18 mouse cellular contexts compared by ENCODE assay signal in genomic region chr11:81039976-81040375, GRCm38 (mm10).
DNase-seq lines count a peak whose midpoint lies in the region; ATAC-seq lines count a peak whose summit lies in the region.
"Had no signal": no experiment of that assay in that cellular context is flagged by ENCODE, and none has a peak within 500 bp of the region (broad histone marks: within the 10 kb centered on the region; RNA-seq: fewer than 3 reads in every experiment).

No protein-coding gene starts in this region.

- ATAC-seq in cerebellum, adult (ENCODE audit: insufficient number of reproducible peaks, low FRiP score, low TSS enrichment), result no peak
- ATAC-seq: forebrain, embryonic 15.5 days; hindbrain, postnatal 0 days; inflammation-experienced regulatory T-cells, adult 6 months; intestine, embryonic 16.5 days had no signal

- DNase-seq in cerebellum, adult 11-12 months, result peak; percentile 22
- peak; percentile 37 to 45 for DNase-seq in cerebellum, postnatal 10 days
- DNase-seq in cerebellum, postnatal 4 days (ENCODE audit: low spot score in 2 of 2), result no peak
- peak; percentile 22 for DNase-seq in retina, postnatal 1 day
- no peak for DNase-seq in retina, embryonic 14.5 days (ENCODE audit: low spot score)
- DNase-seq: adrenal gland, postnatal 10 days; adrenal gland, postnatal 36 days; embryo, embryonic 11 days; gastrocnemius, postnatal 25 days; heart, adult 18-20 months; heart, postnatal 10 days; heart, postnatal 36 days; kidney, adult 18-20 months had no signal

Comparison
In these comparisons a context has a peak if more than half of its experiments do, and no peak if none do; other contexts are left out.
1. DNase-seq: peak in cerebellum, adult 11-12 months (single experiment), cerebellum, postnatal 10 days (2 of 2) and retina, postnatal 1 day (single experiment); none in cerebellum, postnatal 4 days (0 of 2) and retina, embryonic 14.5 days (single experiment).